Mouse (Mus musculus): ENCODE measurements at regions not wholly inside any gene's neighbourhood (a gene's known extent, or its start where the extent isn't known, plus 50 kb on each side); places are given as distances from the start of the nearest gene placed in this dataset.

GRCm38 (mm10) chr7:75998853-75999252 is 150.7 kb downstream of the Klhl25 start:
- TF ChIP-seq CTCF (IDR thresholded peaks at IDR 0.05; ENCODE audit: low read depth) (no peak), EP300 (IDR thresholded peaks at IDR 0.05; ENCODE audit: low read depth) (no peak)

Measured in liver, embryonic 14.5 days (tissue).